Mouse (Mus musculus) spleen, adult 18-20 months (tissue): ENCODE results near the gene Surf2.

Source experiments
- DNase-seq, 2 experiments: peaks; one replicate each; pipeline ENCODE4 v3.0.0; 2022; ENCODE audit warnings: mixed read lengths in 2 of 2

Surf2 gene

DNA sequence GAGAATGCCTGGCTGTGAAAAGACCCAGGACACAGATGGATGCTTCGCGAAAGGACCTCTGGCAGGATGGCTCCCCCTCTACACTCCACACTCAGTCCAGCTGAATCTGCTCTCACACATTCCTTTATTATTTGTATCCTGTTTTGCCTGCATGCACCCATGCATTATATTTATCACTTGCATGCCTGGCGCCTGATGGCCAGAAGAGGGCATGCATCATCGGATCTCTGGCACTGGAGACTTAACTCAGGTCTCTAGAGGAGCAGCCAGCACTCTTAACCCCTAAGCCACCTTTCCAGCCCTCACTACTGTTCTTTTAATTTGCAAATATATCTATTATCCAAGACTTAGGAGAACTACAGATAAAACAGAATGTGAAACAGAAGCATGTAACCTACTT lies 44.6 kb downstream of the Surf2 start:
- DNase-seq = no peak

DNA sequence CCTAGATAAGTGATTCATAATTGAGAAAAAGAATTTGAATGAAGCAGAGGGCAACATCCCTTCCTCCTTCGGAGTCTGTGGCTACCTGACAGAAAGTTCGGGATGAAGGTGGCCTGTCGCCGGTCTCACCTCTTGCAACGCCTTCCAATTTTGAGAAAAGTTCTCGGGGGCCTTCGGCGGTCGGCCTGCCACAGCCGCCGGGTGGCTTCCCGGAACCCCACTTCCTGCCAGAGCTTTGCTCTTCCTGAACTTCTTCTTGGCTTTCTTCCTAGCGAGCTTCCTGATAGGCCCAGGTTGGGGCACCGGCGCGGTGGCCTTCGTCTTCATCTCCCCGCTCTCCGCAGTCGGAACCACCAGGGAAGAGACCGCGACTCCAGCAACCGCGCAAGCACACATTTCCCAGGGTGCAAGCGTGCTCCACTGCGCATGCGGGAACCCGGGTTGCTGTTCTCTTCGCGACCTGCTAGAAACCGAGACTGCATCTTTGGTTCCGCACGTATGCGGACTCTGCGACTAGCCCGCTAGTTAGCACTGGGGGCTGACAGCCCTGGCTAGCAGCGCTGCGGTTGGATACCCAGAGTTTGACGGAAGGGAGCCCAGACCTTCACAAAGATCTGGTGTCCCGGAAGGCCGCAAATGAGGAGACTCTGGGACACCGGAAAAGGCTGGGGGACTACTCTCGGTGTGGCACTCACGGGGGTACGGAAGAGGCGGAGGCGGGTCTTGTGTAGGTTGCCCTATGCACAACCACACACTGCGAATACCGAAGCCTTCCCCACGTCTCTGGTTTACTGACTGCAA lies 48.0 kb downstream of the Surf2 start, which contains the start of gene Rexo4:
Gene Rexo4, minus strand, starts transcription at position 464 of the 801 bp plus-strand sequence.
- DNase-seq = peak; percentile 82 to 88

DNA sequence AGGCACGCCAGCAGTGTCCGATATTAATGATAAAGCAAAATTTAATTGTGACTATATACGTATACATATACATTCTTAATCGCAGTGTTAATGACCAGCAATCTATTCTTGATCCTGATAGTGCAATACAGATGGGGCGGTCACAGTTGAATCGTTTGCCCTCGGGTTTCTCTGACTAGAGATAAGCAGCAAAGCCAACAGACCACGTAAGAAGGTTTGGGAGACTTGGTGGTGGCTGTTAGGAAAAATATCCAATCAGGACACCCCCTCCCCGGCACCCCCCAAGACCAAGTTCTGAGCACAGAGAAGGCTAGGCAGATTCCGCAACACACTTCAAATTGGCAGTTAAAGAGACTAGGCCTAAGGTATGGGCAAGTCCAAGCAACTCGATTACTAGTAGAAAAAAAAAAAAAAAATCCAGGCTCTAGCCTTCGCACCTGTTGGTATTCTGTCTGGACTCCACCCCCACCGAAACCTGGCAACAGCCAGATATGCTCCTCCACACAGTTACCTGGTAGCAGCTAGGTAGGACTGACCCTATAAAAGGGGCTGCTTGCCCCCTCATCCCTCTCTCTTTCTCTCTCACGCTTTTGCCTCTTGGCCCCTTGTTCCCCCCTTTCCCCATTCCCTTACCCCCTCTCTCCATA lies 48.7 kb downstream of the Surf2 start:
- no peak for DNase-seq

DNA sequence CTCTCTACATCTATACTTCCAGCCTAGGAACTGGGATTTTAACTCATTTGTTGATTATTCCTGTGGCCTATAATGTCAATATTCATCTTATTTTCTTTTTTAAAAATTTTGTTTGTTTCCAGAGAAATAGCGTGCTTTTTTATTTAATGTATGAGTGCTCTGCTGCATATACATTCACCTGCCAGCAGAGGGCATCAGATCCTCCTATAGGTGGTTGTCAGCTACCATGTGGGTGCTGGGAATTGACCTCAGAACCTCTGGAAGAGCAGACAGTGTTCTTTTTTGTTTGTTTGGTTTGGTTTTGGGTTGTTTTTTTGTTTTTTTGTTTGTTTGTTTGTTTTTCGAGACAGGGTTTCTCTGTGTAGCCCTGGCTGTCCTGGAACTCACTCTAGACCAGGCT lies 51.1 kb downstream of the Surf2 start:
- no peak for DNase-seq
